In genomic region chr2:170837363-170837762, GRCm38 (mm10) we compare ENCODE assay signal across 11 mouse cellular contexts.
DNase-seq lines count a peak whose midpoint lies in the region; ATAC-seq lines count a peak whose summit lies in the region.
"Had no signal": no experiment of that assay in that cellular context is flagged by ENCODE, and none has a peak within 500 bp of the region (broad histone marks: within the 10 kb centered on the region; RNA-seq: fewer than 3 reads in every experiment).

No protein-coding gene starts in this region.

- H3K27ac ChIP-seq in kidney, embryonic 16.5 days (ENCODE audit: low read length) = no peak overlapping the region
- H3K27ac ChIP-seq in forebrain, embryonic 14.5 days (ENCODE audit: low read depth, low read length) = peak overlapping the region; percentile 78
- 0 out of 2 replicates have a peak overlapping the region, but pooled peaks have one; percentile 55 for H3K27ac ChIP-seq in hindbrain, embryonic 11.5 days (ENCODE audit: low read depth, low read length)
- 0 out of 2 replicates have a peak overlapping the region, but pooled peaks have one; percentile 48 for H3K27ac ChIP-seq in midbrain, embryonic 15.5 days
- H3K27ac ChIP-seq: liver, embryonic 13.5 days had no signal

- WGBS in kidney, embryonic 16.5 days = 37% methylated on average over 11 of the region's 11 CpGs
- 27% methylated on average over 11 of the region's 11 CpGs for WGBS in forebrain, embryonic 14.5 days
- WGBS in hindbrain, embryonic 11.5 days = 56% methylated on average over 11 of the region's 11 CpGs
- 45% methylated on average over 11 of the region's 11 CpGs for WGBS in midbrain, embryonic 15.5 days

- H3K9me3 ChIP-seq in kidney, embryonic 16.5 days (ENCODE audit: low read length) = no peaks in the 10 kb centered on the region
- no peaks in the 10 kb centered on the region for H3K9me3 ChIP-seq in forebrain, embryonic 14.5 days (replicated peaks; ENCODE audit: control insufficient read depth, low read length)
- H3K9me3 ChIP-seq in hindbrain, embryonic 11.5 days (ENCODE audit: control insufficient read depth, low read length) = no peaks in the 10 kb centered on the region
- H3K9me3 ChIP-seq in midbrain, embryonic 15.5 days = no peaks in the 10 kb centered on the region

- DNase-seq in kidney, postnatal 25 days = no peak
- peak; percentile 52 for DNase-seq in forebrain, embryonic 14.5 days (ENCODE audit: low spot score)
- peak; percentile 26 for DNase-seq in hindbrain, embryonic 11.5 days (ENCODE audit: low spot score)
- DNase-seq in adipocyte (ENCODE audit: low spot score) = no peak
- DNase-seq: layer of hippocampus, postnatal 36 days; liver, embryonic 13.5 days had no signal

- no peak overlapping the region for H3K4me2 ChIP-seq in kidney, embryonic 16.5 days (replicated peaks; ENCODE audit: low read depth, low read length)
- H3K4me2 ChIP-seq in forebrain, embryonic 14.5 days (ENCODE audit: low read length) = no peak overlapping the region
- no peak overlapping the region for H3K4me2 ChIP-seq in hindbrain, embryonic 11.5 days (replicated peaks; ENCODE audit: low read depth, low read length)
- H3K4me2 ChIP-seq in midbrain, embryonic 15.5 days = no peak overlapping the region
- H3K4me2 ChIP-seq: liver, embryonic 13.5 days had no signal

- ATAC-seq in kidney, embryonic 16.5 days (ENCODE audit: low FRiP score, low TSS enrichment) = peak; percentile 7; the same call in 1 of the 2 replicates
- peak; percentile 33 for ATAC-seq in forebrain, embryonic 14.5 days
- peak; percentile 3; the same call in 1 of the 2 replicates for ATAC-seq in hindbrain, embryonic 11.5 days (ENCODE audit: low FRiP score)
- no peak; the same call in 1 of the 2 replicates for ATAC-seq in midbrain, embryonic 15.5 days (replicated peaks)
- no peak for ATAC-seq in megakaryocyte, adult 5-6 weeks (ENCODE audit: poor library complexity, severe bottlenecking)
- ATAC-seq: CD4-positive, CD25-positive, alpha-beta regulatory T cell, adult 4 months; intestine, postnatal 0 days had no signal

- no peaks in the 10 kb centered on the region for H3K27me3 ChIP-seq in kidney, embryonic 16.5 days (ENCODE audit: insufficient read depth, low read length)
- no peaks in the 10 kb centered on the region for H3K27me3 ChIP-seq in forebrain, embryonic 14.5 days (replicated peaks; ENCODE audit: control insufficient read depth, insufficient read depth, low read length)
- no peaks in the 10 kb centered on the region for H3K27me3 ChIP-seq in hindbrain, embryonic 11.5 days (ENCODE audit: control insufficient read depth, insufficient read depth, low read length)
- H3K27me3 ChIP-seq in midbrain, embryonic 15.5 days (replicated peaks) = no peaks in the 10 kb centered on the region
- H3K27me3 ChIP-seq: liver, embryonic 13.5 days had no signal

- H3K36me3 ChIP-seq in kidney, embryonic 16.5 days (ENCODE audit: insufficient read depth, low read length) = no peaks in the 10 kb centered on the region
- H3K36me3 ChIP-seq in forebrain, embryonic 14.5 days (ENCODE audit: control insufficient read depth, insufficient read depth, low read length) = peaks cover 3% of the 10 kb centered on the region; the same call in 1 of the 2 replicates
- no peaks in the 10 kb centered on the region for H3K36me3 ChIP-seq in hindbrain, embryonic 11.5 days (ENCODE audit: control insufficient read depth, insufficient read depth, low read length)
- H3K36me3 ChIP-seq in midbrain, embryonic 15.5 days (replicated peaks) = no peaks in the 10 kb centered on the region
- H3K36me3 ChIP-seq: liver, embryonic 13.5 days had no signal

- H3K4me1 ChIP-seq in kidney, embryonic 16.5 days (ENCODE audit: insufficient read depth, low read length) = peaks cover 19% of the 10 kb centered on the region
- peaks cover 28% of the 10 kb centered on the region for H3K4me1 ChIP-seq in forebrain, embryonic 14.5 days (ENCODE audit: control insufficient read depth, insufficient read depth, low read length)
- H3K4me1 ChIP-seq in hindbrain, embryonic 11.5 days (replicated peaks; ENCODE audit: control insufficient read depth, insufficient read depth, low read length) = peaks cover 7% of the 10 kb centered on the region; the same call in 1 of the 2 replicates
- H3K4me1 ChIP-seq in midbrain, embryonic 15.5 days = peaks cover 21% of the 10 kb centered on the region
- H3K4me1 ChIP-seq: liver, embryonic 13.5 days had no signal

- H3K9ac ChIP-seq in kidney, embryonic 16.5 days (replicated peaks; ENCODE audit: low read length) = no peak overlapping the region
- H3K9ac ChIP-seq in forebrain, embryonic 14.5 days (ENCODE audit: low read length) = no peak overlapping the region
- no peak overlapping the region for H3K9ac ChIP-seq in hindbrain, embryonic 11.5 days (ENCODE audit: low read depth, low read length)
- no peak overlapping the region for H3K9ac ChIP-seq in midbrain, embryonic 15.5 days
- H3K9ac ChIP-seq: liver, embryonic 13.5 days had no signal

- H3K4me3 ChIP-seq in kidney, embryonic 16.5 days (ENCODE audit: low read length) = no peak overlapping the region
- H3K4me3 ChIP-seq in forebrain, embryonic 14.5 days (ENCODE audit: low read depth, low read length) = no peak overlapping the region
- no peak overlapping the region for H3K4me3 ChIP-seq in hindbrain, embryonic 11.5 days (ENCODE audit: low read depth, low read length)
- H3K4me3 ChIP-seq in midbrain, embryonic 15.5 days = no peak overlapping the region
- H3K4me3 ChIP-seq: liver, embryonic 13.5 days had no signal

Comparison
In these comparisons a context has a peak if more than half of its experiments do, and no peak if none do; other contexts are left out.
1. ATAC-seq: peak in kidney, embryonic 16.5 days (single experiment), forebrain, embryonic 14.5 days (single experiment) and hindbrain, embryonic 11.5 days (single experiment); none in midbrain, embryonic 15.5 days (single experiment) and megakaryocyte, adult 5-6 weeks (single experiment).
2. DNase-seq: peak in forebrain, embryonic 14.5 days (single experiment) and hindbrain, embryonic 11.5 days (single experiment); none in kidney, postnatal 25 days (0 of 2) and adipocyte (single experiment).